Mouse (Mus musculus): ENCODE measurements around the gene Ckm.
A peak's percentile ranks its signal among the peaks of the same experiment; 100 is the strongest.

GRCm38 (mm10) chr7:19363881-19364280 is 40.7 kb upstream of the Ckm start:
- TF ChIP-seq CTCF (IDR thresholded peaks at IDR 0.05; ENCODE audit: low read depth), result peak; percentile 93
- TF ChIP-seq EP300 (optimal IDR thresholded peaks at IDR 0.05), result no peak

All from stomach, postnatal 0 days (tissue).